Mouse (Mus musculus) stomach, postnatal 0 days (tissue): ENCODE measurements around the gene Mcur1. TPM values are rescaled to one million over a fixed set of nuclear protein-coding genes. Genes with fewer than 3 reads are reported as not detected.

ENCODE experiments used
- ATAC-seq: fragments of 200-750 bp; cut with Nextera tagmentation; 2 replicates; pipeline ENCODE4 v1.8.0; 2017; ENCODE audit not compliant: low FRiP score, low TSS enrichment
- DNase-seq: peaks from one replicate; pipeline ENCODE4 v3.0.0-alpha.2; 2016; ENCODE audit warnings: low spot score
- H3K27ac ChIP-seq: fragments of 300-500 bp; sonication (generic); replicated peaks from 2 replicates; pipeline ENCODE4 v1.5.1; 2014; ENCODE audit warnings: mild to moderate bottlenecking, control low read depth
- H3K27me3 ChIP-seq: fragments of 300-500 bp; sonication (generic); 2 replicates; pipeline ENCODE4 v1.6.1; 2014; ENCODE audit warnings: low read length; ENCODE audit not compliant: control insufficient read depth, insufficient read depth
- H3K36me3 ChIP-seq: fragments of 300-500 bp; sonication (generic); 2 replicates; pipeline ENCODE4 v1.6.1; 2014; ENCODE audit warnings: low read length, mixed read lengths; ENCODE audit not compliant: control insufficient read depth, insufficient read depth
- H3K4me1 ChIP-seq: fragments of 300-500 bp; sonication (generic); replicated peaks from 2 replicates; pipeline ENCODE4 v1.6.1; 2014; ENCODE audit warnings: antibody characterized with exemption; ENCODE audit not compliant: control insufficient read depth, insufficient read depth
- H3K4me2 ChIP-seq: fragments of 300-500 bp; sonication (generic); replicated peaks from 2 replicates; pipeline ENCODE4 v1.6.1; 2014; ENCODE audit warnings: low read depth, mild to moderate bottlenecking, control low read depth, moderate library complexity
- H3K4me3 ChIP-seq: fragments of 300-500 bp; sonication (generic); 2 replicates; pipeline ENCODE4 v1.5.1; 2014; ENCODE audit warnings: low read depth, low read length, control low read depth
- H3K9ac ChIP-seq: fragments of 300-500 bp; sonication (generic); 2 replicates; pipeline ENCODE4 v1.6.1; 2014; ENCODE audit warnings: mild to moderate bottlenecking, low read length, control low read depth, mixed read lengths
- H3K9me3 ChIP-seq: fragments of 300-500 bp; sonication (generic); 2 replicates; pipeline ENCODE4 v1.6.1; 2016; ENCODE audit warnings: low read length; ENCODE audit not compliant: control insufficient read depth
- CTCF ChIP-seq: IDR thresholded peaks from 2 replicates; pipeline ENCODE4 v1.5.1; 2016; ENCODE audit warnings: antibody characterized with exemption, low read depth, mild to moderate bottlenecking, moderate library complexity
- EP300 ChIP-seq: optimal IDR thresholded peaks from 2 replicates; pipeline ENCODE3; 2016; ENCODE audit warnings: antibody characterized with exemption
- WGBS: fragments of 180-500 bp; shearing (Covaris S2); extraction: QIAGEN DNeasy Blood & Tissue Kit; methylation state at CpG from one replicate; pipeline ENCODE4 v1.1.7; 2014; 5-methylcytosine and 5-hydroxymethylcytosine counted together
- polyA plus RNA-seq: library from polyadenylated mRNA; unstranded; fragments of >200 nt; fragmentation: Nextera tagmentation; extraction: Ambion mirVana; gene quantifications from 2 replicates; pipeline ENCODE4 v1.2.1, GENCODE M21; 2015

Mcur1 gene
- polyA plus RNA-seq, 1 experiment from 2014 or later: 15.6 TPM

DNA sequence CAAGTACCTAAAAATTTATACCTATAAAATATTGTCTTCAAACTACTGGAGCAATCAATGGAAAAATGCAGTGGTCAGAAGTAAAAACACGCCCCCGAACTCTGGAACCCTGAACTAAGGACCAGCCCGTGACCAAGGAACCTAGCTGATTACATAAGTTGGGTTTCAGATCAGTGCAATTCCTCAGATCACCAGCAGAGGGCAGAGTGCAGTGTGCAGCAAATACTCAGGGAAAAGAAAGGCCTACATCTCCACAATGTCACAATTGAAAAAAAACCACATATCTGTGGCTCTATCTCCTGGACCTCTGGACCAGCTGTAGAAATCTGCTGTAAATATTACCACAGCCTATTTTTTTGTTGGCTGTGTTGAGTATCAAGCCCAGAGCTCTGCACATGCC is 13.1 kb downstream of the Mcur1 start:
- ATAC-seq (0 out of 2 replicates have a peak, but pooled peaks have one; percentile 32), DNase-seq (peak; percentile 75)
- no peak overlapping the region for H3K9ac ChIP-seq
- no peaks in the 10 kb centered on the region for H3K4me1 ChIP-seq
- no peaks in the 10 kb centered on the region for H3K27me3 ChIP-seq
- no peak overlapping the region for H3K4me2 ChIP-seq
- H3K9me3 ChIP-seq: no peaks in the 10 kb centered on the region
- H3K27ac ChIP-seq: no peak overlapping the region
- WGBS: 23% methylated on average over 3 of the region's 3 CpGs
- H3K4me3 ChIP-seq: no peak overlapping the region
- TF ChIP-seq EP300: no peak
- peak; percentile 97 for TF ChIP-seq CTCF
- H3K36me3 ChIP-seq: peaks cover 10% of the 10 kb centered on the region; the same call in 1 of the 2 replicates

DNA sequence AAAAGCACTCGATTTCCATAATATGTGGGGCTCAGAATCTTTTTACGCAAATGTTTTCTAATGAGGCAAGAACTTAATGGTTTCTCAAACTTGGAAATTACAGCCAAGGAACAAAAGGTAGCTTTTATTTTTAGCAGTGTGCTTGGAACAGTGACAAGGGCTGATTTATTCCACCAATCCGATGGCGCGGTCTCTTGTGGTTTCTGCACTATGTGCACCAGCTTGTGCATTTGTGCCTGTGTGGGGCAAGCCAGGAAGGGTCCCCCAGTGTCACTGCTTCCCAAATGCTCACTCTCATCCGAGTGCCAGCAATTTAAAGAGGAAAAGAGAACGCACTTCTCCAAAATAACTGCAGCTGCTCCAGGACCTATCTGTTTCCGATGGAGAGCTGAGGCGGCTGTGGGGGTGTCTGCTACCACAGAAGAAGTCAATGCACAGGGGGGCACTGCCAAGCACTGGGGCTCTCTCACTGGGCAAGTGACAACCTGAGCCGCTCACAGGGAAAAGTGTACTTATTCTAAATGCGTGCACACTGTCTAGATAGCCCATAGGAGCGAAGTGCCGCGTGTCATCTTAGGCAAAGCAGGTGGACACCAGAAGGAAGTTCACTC is 19.7 kb downstream of the Mcur1 start:
- TF ChIP-seq CTCF: no peak
- TF ChIP-seq EP300: no peak
- no peaks in the 10 kb centered on the region for H3K9me3 ChIP-seq
- H3K9ac ChIP-seq: no peak overlapping the region
- DNase-seq (no peak), ATAC-seq (no peak)
- no peaks in the 10 kb centered on the region for H3K27me3 ChIP-seq
- no peak overlapping the region for H3K4me2 ChIP-seq
- no peak overlapping the region for H3K27ac ChIP-seq
- 77% methylated on average over 14 of the region's 14 CpGs for WGBS
- no peak overlapping the region for H3K4me3 ChIP-seq
- 0 out of 2 replicates have a peak, but pooled peaks cover 5% of the 10 kb centered on the region for H3K36me3 ChIP-seq
- no peaks in the 10 kb centered on the region for H3K4me1 ChIP-seq

DNA sequence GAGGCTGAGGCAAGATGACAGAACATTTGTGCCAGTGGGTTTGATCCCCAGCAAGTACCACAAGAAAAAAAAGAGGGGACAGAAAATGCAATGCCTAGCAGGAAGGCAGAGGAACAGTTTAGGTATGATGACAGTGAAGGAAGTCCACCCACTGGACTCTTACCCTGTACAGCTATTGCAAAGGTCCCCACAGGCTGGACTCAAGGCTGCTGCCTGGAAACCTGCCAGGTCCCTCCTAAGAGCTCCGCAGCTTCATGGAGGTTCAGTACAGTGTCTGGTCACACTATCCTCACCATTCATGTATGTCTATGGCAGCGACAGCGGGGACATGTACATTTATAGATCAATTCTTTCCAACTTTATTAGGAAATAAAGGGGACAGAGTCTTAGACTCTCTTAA is 20.6 kb downstream of the Mcur1 start:
- no peak overlapping the region for H3K4me3 ChIP-seq
- TF ChIP-seq EP300 (no peak), CTCF (no peak)
- no peaks in the 10 kb centered on the region for H3K27me3 ChIP-seq
- DNase-seq (no peak), ATAC-seq (no peak)
- H3K4me2 ChIP-seq: no peak overlapping the region
- H3K36me3 ChIP-seq: 0 out of 2 replicates have a peak, but pooled peaks cover 5% of the 10 kb centered on the region
- 83% methylated on average over 3 of the region's 3 CpGs for WGBS
- no peak overlapping the region for H3K27ac ChIP-seq
- no peaks in the 10 kb centered on the region for H3K9me3 ChIP-seq
- H3K9ac ChIP-seq: no peak overlapping the region
- no peaks in the 10 kb centered on the region for H3K4me1 ChIP-seq

DNA sequence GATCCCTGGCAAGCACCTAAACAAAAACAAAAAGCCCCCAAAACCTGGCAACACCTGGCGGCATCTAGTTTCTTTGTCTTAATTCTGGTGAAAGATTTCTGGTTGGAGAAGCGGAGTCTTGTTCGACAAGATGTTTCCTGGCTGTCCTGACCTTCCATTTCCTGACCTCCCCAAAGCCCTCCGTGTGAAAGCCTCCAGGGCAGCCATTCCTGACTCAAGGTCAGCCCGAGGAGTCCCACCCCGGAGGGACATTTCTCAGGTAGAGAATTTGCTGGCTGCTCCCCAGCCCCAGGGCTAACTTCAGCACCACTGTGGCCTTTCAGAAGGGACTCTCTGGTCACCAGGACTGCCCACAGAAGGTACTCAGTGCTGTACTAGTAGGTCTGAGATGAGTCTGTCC is 22.1 kb downstream of the Mcur1 start:
- no peak for DNase-seq
- H3K9ac ChIP-seq: no peak overlapping the region
- ATAC-seq: no peak
- TF ChIP-seq EP300 (no peak), CTCF (no peak)
- H3K4me2 ChIP-seq: no peak overlapping the region
- 53% methylated on average over 6 of the region's 6 CpGs for WGBS
- no peaks in the 10 kb centered on the region for H3K4me1 ChIP-seq
- no peak overlapping the region for H3K27ac ChIP-seq
- H3K4me3 ChIP-seq: no peak overlapping the region
- no peaks in the 10 kb centered on the region for H3K27me3 ChIP-seq
- H3K36me3 ChIP-seq: no peaks in the 10 kb centered on the region
- no peaks in the 10 kb centered on the region for H3K9me3 ChIP-seq

DNA sequence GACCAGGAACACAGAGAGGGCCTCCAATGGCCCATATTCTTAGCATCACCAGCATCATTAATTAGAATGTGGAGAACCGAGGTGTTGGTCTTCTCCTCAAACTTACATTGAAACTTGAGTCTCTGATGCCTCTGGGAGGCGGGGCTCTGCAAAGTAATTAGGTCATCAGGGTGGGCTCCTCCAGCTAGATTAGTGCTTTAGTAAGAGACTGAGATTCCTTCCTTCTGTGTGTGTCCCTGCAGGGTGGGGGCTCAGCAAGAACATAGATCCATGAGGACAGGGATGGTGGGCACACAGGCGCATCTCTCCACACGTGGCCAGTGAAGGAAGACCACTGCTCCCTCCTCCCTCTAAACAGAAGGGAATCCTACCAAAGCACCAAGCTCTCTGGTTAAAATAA is 26.0 kb downstream of the Mcur1 start:
- Histone ChIP-seq H3K27ac (no peak overlapping the region), H3K36me3 (no peaks in the 10 kb centered on the region), H3K27me3 (no peaks in the 10 kb centered on the region), H3K9ac (no peak overlapping the region), H3K9me3 (no peaks in the 10 kb centered on the region), H3K4me3 (no peak overlapping the region), H3K4me2 (no peak overlapping the region), H3K4me1 (peaks cover 4% of the 10 kb centered on the region; the same call in 1 of the 2 replicates)
- ATAC-seq (no peak), DNase-seq (no peak)
- WGBS: 80% methylated on average over 4 of the region's 4 CpGs
- TF ChIP-seq EP300 (no peak), CTCF (no peak)
